Mouse (Mus musculus): ENCODE data around the gene Tnfaip2.

Gene Tnfaip2

GRCm38 (mm10) chr12:111474384-111474783 is 32.1 kb downstream of the Tnfaip2 start:
- in situ Hi-C loops (cut with MboI, MseI), result no loop called here

GRCm38 (mm10) chr12:111474893-111475643 is 32.8 kb downstream of the Tnfaip2 start:
- in situ Hi-C loops (cut with MboI, MseI), result no loop called here

GRCm38 (mm10) chr12:111478924-111479323 is 36.7 kb downstream of the Tnfaip2 start:
- in situ Hi-C loops (cut with MboI, MseI), result no loop called here

DNA sequence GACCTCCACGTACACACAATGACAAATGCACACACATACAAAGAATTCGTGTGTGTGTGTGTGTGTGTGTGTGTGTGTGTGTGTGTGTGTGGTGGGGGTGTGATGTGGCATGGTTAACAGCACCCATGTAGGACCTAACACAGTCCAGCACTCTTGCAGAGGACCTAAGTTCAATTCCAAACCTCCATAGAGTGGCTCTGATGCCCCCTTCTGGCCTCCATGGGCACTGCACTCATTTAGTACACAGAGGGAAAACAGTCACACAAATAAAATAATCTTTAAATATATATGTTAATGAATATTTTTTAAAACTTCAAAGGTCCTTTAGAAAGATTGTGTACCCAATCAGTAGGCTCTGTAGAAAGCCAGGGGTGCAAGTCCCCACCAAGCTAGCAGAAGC is 37.6 kb downstream of the Tnfaip2 start:
- in situ Hi-C loops (cut with MboI, MseI), result no loop called here

GRCm38 (mm10) chr12:111485046-111485651 is 42.9 kb downstream of the Tnfaip2 start:
- in situ Hi-C loops (cut with MboI, MseI), result no loop called here

DNA sequence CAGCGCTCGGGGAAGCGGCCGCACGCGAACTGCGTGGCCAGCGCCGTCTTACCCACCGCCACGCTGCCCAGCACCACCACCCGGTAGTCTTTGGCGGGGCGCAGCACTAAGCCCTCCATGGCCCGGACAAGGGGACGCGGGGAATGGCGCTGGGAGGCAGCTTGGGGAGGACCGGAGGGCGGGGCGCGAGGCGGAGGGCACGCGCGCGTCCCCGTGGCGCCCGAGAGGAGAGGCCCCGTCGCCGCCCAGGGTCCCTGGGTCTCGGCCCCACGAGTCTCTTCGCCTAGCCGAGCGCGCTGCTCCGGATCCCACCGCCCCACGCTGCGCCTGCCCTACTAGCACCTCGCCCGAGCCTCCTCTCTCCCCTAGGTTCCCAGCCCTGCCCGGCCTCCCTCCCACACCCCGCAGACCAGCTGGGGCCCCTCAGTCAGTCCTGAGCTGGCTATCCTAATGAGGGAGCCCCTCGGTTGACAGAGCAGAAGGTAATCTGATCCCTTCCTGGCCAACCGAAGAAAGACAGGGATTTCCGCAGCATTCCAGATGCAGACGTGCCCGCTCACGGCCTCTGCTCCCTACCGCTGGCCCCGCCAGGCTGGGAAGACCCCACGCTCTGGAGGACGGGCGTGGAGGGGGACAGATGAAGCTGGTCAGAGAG is 43.5 kb downstream of the Tnfaip2 start, which contains the start of gene Gm266:
Gene Gm266, minus strand, starts transcription at position 172 of the 655 bp plus-strand sequence.
- in situ Hi-C loops (cut with MboI, MseI), result no loop called here

GRCm38 (mm10) chr12:111486455-111486854 is 44.2 kb downstream of the Tnfaip2 start:
- in situ Hi-C loops (cut with MboI, MseI), result no loop called here

DNA sequence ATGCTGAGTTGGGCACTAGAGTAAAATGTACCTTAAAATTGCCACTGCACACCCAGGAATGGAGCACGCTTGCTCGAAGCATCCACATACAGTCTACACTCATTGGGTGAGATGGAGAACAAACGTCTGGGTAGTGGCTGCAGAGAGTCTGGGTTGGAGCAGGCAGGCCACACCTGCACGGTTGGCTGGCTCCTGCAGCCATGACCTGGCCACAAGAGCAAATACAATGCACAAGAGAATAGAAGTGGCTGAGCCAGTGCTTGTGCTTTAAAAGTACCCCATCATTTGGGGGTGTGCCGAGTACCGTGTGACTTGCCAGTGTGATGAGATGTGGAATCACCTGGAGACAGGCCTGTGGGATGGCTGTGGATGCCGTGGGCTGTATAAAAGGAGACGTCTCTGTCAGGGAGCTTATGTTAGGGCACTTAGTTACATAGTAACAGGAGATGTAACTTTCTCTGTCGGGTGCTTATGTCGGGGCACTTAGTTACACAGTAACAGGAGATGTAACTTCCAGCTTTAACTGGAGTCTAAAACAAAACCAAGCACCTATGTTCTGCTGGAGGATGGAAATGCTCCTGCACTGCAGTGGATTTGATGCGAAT is 47.1 kb downstream of the Tnfaip2 start:
- in situ Hi-C loops (cut with MboI, MseI), result no loop called here

DNA sequence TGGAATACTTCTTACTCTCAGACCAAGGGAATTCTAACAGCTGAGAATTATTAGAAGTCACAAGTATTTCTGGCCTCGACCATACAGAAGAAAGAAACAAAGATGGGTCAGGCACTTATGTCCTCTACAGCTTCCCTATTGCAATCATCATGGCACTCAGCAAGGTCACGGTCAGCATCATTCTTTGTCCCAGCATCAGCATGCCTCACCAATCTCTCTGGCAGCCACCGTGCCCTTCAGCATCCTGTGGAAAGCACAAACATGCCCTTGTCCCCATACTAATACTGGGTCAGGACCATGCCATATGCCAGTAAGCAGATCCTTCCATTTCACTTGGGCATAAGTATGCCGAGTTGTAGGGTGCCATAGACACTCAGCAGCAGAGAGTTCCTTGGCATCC is 52.7 kb downstream of the Tnfaip2 start:
- in situ Hi-C loops (cut with MboI, MseI), result no loop called here

GRCm38 (mm10) chr12:111497076-111497475 is 54.8 kb downstream of the Tnfaip2 start:
- in situ Hi-C loops (cut with MboI, MseI), result no loop called here

GRCm38 (mm10) chr12:111499617-111500016 is 57.3 kb downstream of the Tnfaip2 start:
- in situ Hi-C loops (cut with MboI, MseI), result no loop called here

- in situ Hi-C loops (cut with MboI, MseI), result no loop called here
These were observed 58.5 kb downstream of the Tnfaip2 start for GRCm38 (mm10) chr12:111500725-111501124.

- in situ Hi-C loops (cut with MboI, MseI), result no loop called here
These were observed 60.8 kb downstream of the Tnfaip2 start for GRCm38 (mm10) chr12:111503063-111503567.

- in situ Hi-C loops (cut with MboI, MseI), result no loop called here
These were observed 61.3 kb downstream of the Tnfaip2 start for GRCm38 (mm10) chr12:111503571-111503970.
